Mouse (Mus musculus) limb, embryonic 12.5 days (tissue): Measurements from ENCODE around the gene Chchd3. TPM values are rescaled to one million over a fixed set of nuclear protein-coding genes. Genes with fewer than 3 reads are reported as not detected.

Experiments used
- ATAC-seq: fragments of 200-750 bp; cut with Nextera tagmentation; 2 replicates; pipeline ENCODE4 v1.8.0; 2017; ENCODE audit warnings: low read depth, moderate TSS enrichment; ENCODE audit not compliant: insufficient number of reproducible peaks, insufficient read depth, low FRiP score, low TSS enrichment
- H3K27ac ChIP-seq: fragments of 300-500 bp; sonication (generic); 2 replicates; pipeline ENCODE4 v1.5.1; 2016; ENCODE audit warnings: mild to moderate bottlenecking, moderate library complexity
- H3K27me3 ChIP-seq: fragments of 300-500 bp; sonication (generic); 2 replicates; pipeline ENCODE4 v1.6.1; 2016; ENCODE audit warnings: mild to moderate bottlenecking, moderate library complexity
- H3K36me3 ChIP-seq: fragments of 300-500 bp; sonication (generic); 2 replicates; pipeline ENCODE4 v1.6.1; 2016; ENCODE audit warnings: mild to moderate bottlenecking, moderate library complexity
- H3K4me1 ChIP-seq: fragments of 300-500 bp; sonication (generic); replicated peaks from 2 replicates; pipeline ENCODE4 v1.6.1; 2016
- H3K4me2 ChIP-seq: fragments of 300-500 bp; sonication (generic); 2 replicates; pipeline ENCODE4 v1.6.1; 2016; ENCODE audit warnings: mild to moderate bottlenecking, moderate library complexity
- H3K4me3 ChIP-seq: fragments of 300-500 bp; sonication (generic); replicated peaks from 2 replicates; pipeline ENCODE4 v1.5.1; 2016; ENCODE audit warnings: mild to moderate bottlenecking
- H3K9ac ChIP-seq: fragments of 300-500 bp; sonication (generic); replicated peaks from 2 replicates; pipeline ENCODE4 v1.6.1; 2016; ENCODE audit warnings: mild to moderate bottlenecking, moderate library complexity
- H3K9me3 ChIP-seq: fragments of 300-500 bp; sonication (generic); 2 replicates; pipeline ENCODE4 v1.6.1; 2016; ENCODE audit warnings: mild to moderate bottlenecking, moderate library complexity
- WGBS: fragments of 180-500 bp; shearing (Covaris S2); methylation state at CpG from one replicate; pipeline ENCODE4 v1.1.7; 2016; 5-methylcytosine and 5-hydroxymethylcytosine counted together
- polyA plus RNA-seq: library from polyadenylated mRNA; unstranded; fragments of >200 nt; fragmentation: Nextera tagmentation; extraction: Ambion mirVana; gene quantifications from 2 replicates; pipeline ENCODE4 v1.2.1, GENCODE M21; 2016

Chchd3 gene
- polyA plus RNA-seq, 1 experiment from 2014 or later, result 102 TPM

- no peak overlapping the region for H3K4me3 ChIP-seq
- H3K27ac ChIP-seq, result no peak overlapping the region
- peaks cover 34% of the 10 kb centered on the region for H3K36me3 ChIP-seq
- H3K4me2 ChIP-seq, result no peak overlapping the region
- H3K9me3 ChIP-seq, result no peaks in the 10 kb centered on the region
- ATAC-seq, result no peak
- WGBS, result 86% methylated on average over 2 of the region's 2 CpGs
- 0 out of 2 replicates have a peak, but pooled peaks cover 4% of the 10 kb centered on the region for H3K4me1 ChIP-seq
- H3K27me3 ChIP-seq, result no peaks in the 10 kb centered on the region
- no peak overlapping the region for H3K9ac ChIP-seq
Measured at GRCm38 (mm10) chr6:33051642-33052041, 8.4 kb downstream of the Chchd3 start.

- ATAC-seq, result no peak
- no peaks in the 10 kb centered on the region for H3K27me3 ChIP-seq
- no peak overlapping the region for H3K27ac ChIP-seq
- no peaks in the 10 kb centered on the region for H3K4me1 ChIP-seq
- H3K4me2 ChIP-seq, result no peak overlapping the region
- H3K4me3 ChIP-seq, result no peak overlapping the region
- no peak overlapping the region for H3K9ac ChIP-seq
- H3K36me3 ChIP-seq, result peaks cover 32% of the 10 kb centered on the region
- H3K9me3 ChIP-seq, result no peaks in the 10 kb centered on the region
- WGBS, result 89% methylated on average over 6 of the region's 6 CpGs
Measured at GRCm38 (mm10) chr6:33049705-33050420, 10.2 kb downstream of the Chchd3 start.

- Histone ChIP-seq H3K9ac (no peak overlapping the region), H3K4me2 (no peak overlapping the region), H3K9me3 (peaks cover 6% of the 10 kb centered on the region; the same call in 1 of the 2 replicates), H3K27ac (no peak overlapping the region), H3K27me3 (no peaks in the 10 kb centered on the region), H3K36me3 (peaks cover 42% of the 10 kb centered on the region), H3K4me3 (no peak overlapping the region), H3K4me1 (no peaks in the 10 kb centered on the region)
- ATAC-seq, result no peak
- WGBS, result 92% methylated on average over 5 of the region's 5 CpGs
Measured at GRCm38 (mm10) chr6:33043480-33043879, 16.6 kb downstream of the Chchd3 start.

- no peak overlapping the region for H3K27ac ChIP-seq
- peaks cover 36% of the 10 kb centered on the region for H3K36me3 ChIP-seq
- no peak overlapping the region for H3K9ac ChIP-seq
- no peaks in the 10 kb centered on the region for H3K4me1 ChIP-seq
- H3K4me3 ChIP-seq, result no peak overlapping the region
- ATAC-seq, result no peak
- no peak overlapping the region for H3K4me2 ChIP-seq
- WGBS, result 84% methylated on average over 1 of the region's 1 CpGs
- peaks cover 6% of the 10 kb centered on the region; the same call in 1 of the 2 replicates for H3K9me3 ChIP-seq
- no peaks in the 10 kb centered on the region for H3K27me3 ChIP-seq
Measured at GRCm38 (mm10) chr6:33042880-33043279, 17.2 kb downstream of the Chchd3 start.

GRCm38 (mm10) chr6:33041978-33042377 lies 18.1 kb downstream of the Chchd3 start:
- ATAC-seq, result no peak
- H3K27ac ChIP-seq, result no peak overlapping the region
- no peak overlapping the region for H3K9ac ChIP-seq
- no peaks in the 10 kb centered on the region for H3K4me1 ChIP-seq
- no peak overlapping the region for H3K4me3 ChIP-seq
- WGBS, result 89% methylated on average over 2 of the region's 2 CpGs
- peaks cover 37% of the 10 kb centered on the region for H3K36me3 ChIP-seq
- no peaks in the 10 kb centered on the region for H3K27me3 ChIP-seq
- H3K4me2 ChIP-seq, result no peak overlapping the region
- peaks cover 6% of the 10 kb centered on the region; the same call in 1 of the 2 replicates for H3K9me3 ChIP-seq

- no peaks in the 10 kb centered on the region for H3K27me3 ChIP-seq
- H3K36me3 ChIP-seq, result peaks cover 29% of the 10 kb centered on the region
- no peak overlapping the region for H3K27ac ChIP-seq
- no peaks in the 10 kb centered on the region for H3K4me1 ChIP-seq
- no peak for ATAC-seq
- H3K4me2 ChIP-seq, result no peak overlapping the region
- peaks cover 6% of the 10 kb centered on the region; the same call in 1 of the 2 replicates for H3K9me3 ChIP-seq
- no peak overlapping the region for H3K4me3 ChIP-seq
- 91% methylated on average over 4 of the region's 4 CpGs for WGBS
- H3K9ac ChIP-seq, result no peak overlapping the region
Measured at GRCm38 (mm10) chr6:33040360-33041090, 19.5 kb downstream of the Chchd3 start.

- H3K4me3 ChIP-seq, result no peak overlapping the region
- H3K9me3 ChIP-seq, result no peaks in the 10 kb centered on the region
- H3K9ac ChIP-seq, result no peak overlapping the region
- H3K27ac ChIP-seq, result no peak overlapping the region
- no peaks in the 10 kb centered on the region for H3K4me1 ChIP-seq
- 0 out of 2 replicates have a peak, but pooled peaks cover 4% of the 10 kb centered on the region for H3K36me3 ChIP-seq
- H3K27me3 ChIP-seq, result no peaks in the 10 kb centered on the region
- H3K4me2 ChIP-seq, result no peak overlapping the region
- WGBS, result 93% methylated on average over 1 of the region's 1 CpGs
- ATAC-seq, result no peak
Measured at GRCm38 (mm10) chr6:33032543-33032942, 27.5 kb downstream of the Chchd3 start.

- no peak for ATAC-seq
- 85% methylated on average over 2 of the region's 2 CpGs for WGBS
- no peak overlapping the region for H3K4me3 ChIP-seq
- H3K36me3 ChIP-seq, result no peaks in the 10 kb centered on the region
- H3K9ac ChIP-seq, result no peak overlapping the region
- no peaks in the 10 kb centered on the region for H3K27me3 ChIP-seq
- no peak overlapping the region for H3K27ac ChIP-seq
- H3K4me1 ChIP-seq, result no peaks in the 10 kb centered on the region
- no peaks in the 10 kb centered on the region for H3K9me3 ChIP-seq
- no peak overlapping the region for H3K4me2 ChIP-seq
Measured at GRCm38 (mm10) chr6:33031631-33032030, 28.4 kb downstream of the Chchd3 start.

GRCm38 (mm10) chr6:33028296-33028695 lies 31.8 kb downstream of the Chchd3 start:
- Histone ChIP-seq H3K27ac (no peak overlapping the region), H3K9me3 (no peaks in the 10 kb centered on the region), H3K4me3 (no peak overlapping the region), H3K27me3 (no peaks in the 10 kb centered on the region), H3K36me3 (no peaks in the 10 kb centered on the region), H3K9ac (no peak overlapping the region), H3K4me1 (no peaks in the 10 kb centered on the region), H3K4me2 (no peak overlapping the region)
- 94% methylated on average over 6 of the region's 6 CpGs for WGBS
- ATAC-seq, result no peak

- Histone ChIP-seq H3K4me3 (no peak overlapping the region), H3K9ac (no peak overlapping the region), H3K27me3 (no peaks in the 10 kb centered on the region), H3K4me1 (0 out of 2 replicates have a peak, but pooled peaks cover 3% of the 10 kb centered on the region), H3K27ac (no peak overlapping the region), H3K36me3 (no peaks in the 10 kb centered on the region), H3K9me3 (no peaks in the 10 kb centered on the region), H3K4me2 (no peak overlapping the region)
- 95% methylated on average over 2 of the region's 2 CpGs for WGBS
- no peak for ATAC-seq
Measured at GRCm38 (mm10) chr6:33025041-33025440, 35.0 kb downstream of the Chchd3 start.

GRCm38 (mm10) chr6:33004607-33005006 lies 55.5 kb downstream of the Chchd3 start:
- Histone ChIP-seq H3K27me3 (no peaks in the 10 kb centered on the region), H3K4me2 (no peak overlapping the region), H3K4me3 (no peak overlapping the region), H3K36me3 (0 out of 2 replicates have a peak, but pooled peaks cover 5% of the 10 kb centered on the region), H3K9me3 (no peaks in the 10 kb centered on the region), H3K9ac (no peak overlapping the region), H3K27ac (no peak overlapping the region), H3K4me1 (0 out of 2 replicates have a peak, but pooled peaks cover 4% of the 10 kb centered on the region)
- WGBS, result 88% methylated on average over 3 of the region's 3 CpGs
- no peak for ATAC-seq
